Mouse (Mus musculus): ENCODE results near the gene Has1. TPM values are rescaled to one million over a fixed set of nuclear protein-coding genes. Genes with fewer than 3 reads are reported as not detected.

The Has1 gene
- polyA plus RNA-seq, 1 experiment from 2014 or later = 1.4 TPM

GRCm38 (mm10) chr17:17837919-17838701 is 16.9 kb downstream of the Has1 start:
- H3K4me2 ChIP-seq = peak overlapping the region; percentile 68
- H3K9ac ChIP-seq = peak overlapping the region; percentile 53
- H3K36me3 ChIP-seq (replicated peaks) = peaks cover 56% of the 10 kb centered on the region
- H3K4me1 ChIP-seq = peaks cover 56% of the 10 kb centered on the region
- no peaks in the 10 kb centered on the region for H3K27me3 ChIP-seq
- peak overlapping the region; percentile 48 for H3K4me3 ChIP-seq (replicated peaks)
- under 1% methylated on average over 38 of the region's 43 CpGs for WGBS
- peak overlapping the region; percentile 87 for H3K27ac ChIP-seq
- no peaks in the 10 kb centered on the region for H3K9me3 ChIP-seq
- peak; percentile 96 for ATAC-seq (ENCODE audit: low FRiP score)

GRCm38 (mm10) chr17:17837426-17837825 is 17.6 kb downstream of the Has1 start:
- Histone ChIP-seq H3K27ac (peak overlapping the region; percentile 87), H3K4me1 (peaks cover 60% of the 10 kb centered on the region), H3K27me3 (no peaks in the 10 kb centered on the region)

DNA sequence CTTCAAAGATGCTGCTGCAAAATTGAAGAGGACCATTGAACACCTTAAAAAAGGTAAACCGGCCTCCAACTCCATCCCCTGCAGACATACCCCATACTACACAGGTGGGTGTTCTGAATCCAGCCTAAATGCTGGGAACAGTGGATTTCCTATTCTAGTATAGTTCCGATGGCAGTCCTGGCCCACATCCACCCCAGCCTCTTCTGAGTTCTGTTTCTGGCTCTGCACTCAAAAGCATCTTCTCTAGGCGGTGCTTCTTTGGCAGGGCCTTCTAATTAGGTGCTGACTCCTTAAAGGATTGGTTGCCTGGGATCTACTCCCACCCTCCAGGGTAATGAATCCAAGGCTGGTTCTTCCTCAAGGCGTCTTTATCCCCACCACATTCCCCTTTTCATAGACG is 18.9 kb downstream of the Has1 start:
- no peaks in the 10 kb centered on the region for H3K27me3 ChIP-seq
- no peak overlapping the region for H3K4me2 ChIP-seq
- no peak overlapping the region for H3K27ac ChIP-seq
- no peak for ATAC-seq (ENCODE audit: low FRiP score)
- no peak overlapping the region for H3K4me3 ChIP-seq (replicated peaks)
- peaks cover 70% of the 10 kb centered on the region for H3K4me1 ChIP-seq
- 80% methylated on average over 5 of the region's 5 CpGs for WGBS
- H3K36me3 ChIP-seq (replicated peaks) = peaks cover 67% of the 10 kb centered on the region
- H3K9me3 ChIP-seq = no peaks in the 10 kb centered on the region
- H3K9ac ChIP-seq = no peak overlapping the region

More at GRCm38 (mm10) chr17:17837426-17837825, 17.6 kb downstream of the Has1 start:
- Histone ChIP-seq H3K4me3 (replicated peaks) (peak overlapping the region; percentile 48), H3K4me2 (peak overlapping the region; percentile 68), H3K9me3 (no peaks in the 10 kb centered on the region), H3K9ac (peak overlapping the region; percentile 53), H3K36me3 (replicated peaks) (peaks cover 60% of the 10 kb centered on the region)
- WGBS = 5% methylated on average over 13 of the region's 13 CpGs
- ATAC-seq (ENCODE audit: low FRiP score) = 0 out of 2 replicates have a peak, but pooled peaks have one; percentile 2

DNA sequence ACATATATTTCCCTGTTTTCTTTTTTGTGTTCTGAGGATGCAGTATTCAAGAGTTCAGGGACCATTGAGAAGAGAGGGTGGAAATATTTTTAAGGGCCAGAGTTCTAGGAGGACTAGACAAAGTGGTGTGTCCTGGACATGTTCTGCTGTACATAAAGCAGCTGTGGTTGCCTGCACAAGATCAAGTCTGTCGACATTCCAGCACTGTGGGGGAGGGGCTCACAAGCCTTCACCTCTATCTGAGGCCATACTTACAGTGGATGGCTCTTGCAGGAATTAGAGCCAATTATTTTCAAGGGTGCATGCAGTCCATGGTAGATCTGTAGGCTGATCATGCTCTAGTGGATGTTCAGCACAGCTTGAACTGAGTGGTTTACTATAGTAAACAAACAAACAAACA is 20.1 kb downstream of the Has1 start:
- 17% methylated on average over 1 of the region's 1 CpGs for WGBS
- Histone ChIP-seq H3K4me1 (peaks cover 82% of the 10 kb centered on the region), H3K4me2 (no peak overlapping the region), H3K9me3 (no peaks in the 10 kb centered on the region), H3K27me3 (no peaks in the 10 kb centered on the region), H3K27ac (no peak overlapping the region), H3K4me3 (replicated peaks) (no peak overlapping the region), H3K36me3 (replicated peaks) (peaks cover 61% of the 10 kb centered on the region), H3K9ac (no peak overlapping the region)
- no peak for ATAC-seq (ENCODE audit: low FRiP score)

DNA sequence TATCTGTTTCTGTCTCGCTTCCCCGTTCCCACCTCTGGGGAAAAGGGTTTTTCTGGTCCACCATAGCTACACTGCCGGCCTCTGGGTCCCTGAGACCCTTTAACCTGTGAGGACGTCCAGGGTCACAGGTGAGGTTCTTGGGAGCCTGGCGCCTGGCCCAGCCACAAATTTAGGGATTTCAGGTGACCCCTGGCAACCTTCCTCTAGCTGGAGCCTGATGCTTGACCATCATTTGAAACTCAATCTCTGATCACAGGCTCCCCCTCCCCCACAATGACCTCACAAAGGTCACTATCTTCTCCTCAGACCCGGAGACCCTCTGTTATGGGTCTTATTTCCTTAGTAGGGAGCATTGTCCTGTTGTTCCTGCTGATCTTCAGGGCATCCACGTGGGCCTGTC is 24.3 kb downstream of the Has1 start:
- H3K9me3 ChIP-seq = no peaks in the 10 kb centered on the region
- H3K9ac ChIP-seq = no peak overlapping the region
- 76% methylated on average over 7 of the region's 7 CpGs for WGBS
- H3K27me3 ChIP-seq = no peaks in the 10 kb centered on the region
- peak overlapping the region; percentile 87 for H3K4me2 ChIP-seq
- no peak overlapping the region for H3K27ac ChIP-seq
- H3K4me1 ChIP-seq = peaks cover 61% of the 10 kb centered on the region
- peaks cover 39% of the 10 kb centered on the region for H3K36me3 ChIP-seq (replicated peaks)
- peak overlapping the region; percentile 89; the same call in 1 of the 2 replicates for H3K4me3 ChIP-seq (replicated peaks)
- no peak for ATAC-seq (ENCODE audit: low FRiP score)

- 58% methylated on average over 18 of the region's 23 CpGs for WGBS
These were observed 25.0 kb downstream of the Has1 start for GRCm38 (mm10) chr17:17829816-17830535.

GRCm38 (mm10) chr17:17829052-17829785 is 25.8 kb downstream of the Has1 start:
- 4% methylated on average over 6 of the region's 6 CpGs for WGBS
- no peak for ATAC-seq (ENCODE audit: low FRiP score)
- Histone ChIP-seq H3K4me1 (peaks cover 49% of the 10 kb centered on the region), H3K9me3 (no peaks in the 10 kb centered on the region), H3K27me3 (no peaks in the 10 kb centered on the region), H3K27ac (peak overlapping the region; percentile 100), H3K9ac (peak overlapping the region; percentile 92), H3K4me2 (peak overlapping the region; percentile 87), H3K36me3 (replicated peaks) (peaks cover 34% of the 10 kb centered on the region), H3K4me3 (replicated peaks) (peak overlapping the region; percentile 89)

More at GRCm38 (mm10) chr17:17829816-17830535, 25.0 kb downstream of the Has1 start:
- H3K4me2 ChIP-seq = peak overlapping the region; percentile 87
- H3K27ac ChIP-seq = peak overlapping the region; percentile 100
- H3K9me3 ChIP-seq = no peaks in the 10 kb centered on the region
- no peaks in the 10 kb centered on the region for H3K27me3 ChIP-seq
- peaks cover 37% of the 10 kb centered on the region for H3K36me3 ChIP-seq (replicated peaks)
- peaks cover 57% of the 10 kb centered on the region for H3K4me1 ChIP-seq
- peak overlapping the region; percentile 92 for H3K9ac ChIP-seq
- no peak for ATAC-seq (ENCODE audit: low FRiP score)
- H3K4me3 ChIP-seq (replicated peaks) = peak overlapping the region; percentile 89

GRCm38 (mm10) chr17:17828191-17828981 is 26.6 kb downstream of the Has1 start:
- no peaks in the 10 kb centered on the region for H3K9me3 ChIP-seq
- peak overlapping the region; percentile 100 for H3K27ac ChIP-seq
- no peaks in the 10 kb centered on the region for H3K27me3 ChIP-seq
- H3K4me3 ChIP-seq (replicated peaks) = peak overlapping the region; percentile 89
- peak overlapping the region; percentile 92 for H3K9ac ChIP-seq
- peak overlapping the region; percentile 87 for H3K4me2 ChIP-seq
- WGBS = 0% methylated on average over 10 of the region's 15 CpGs
- peaks cover 41% of the 10 kb centered on the region for H3K4me1 ChIP-seq
- peak; percentile 56 for ATAC-seq (ENCODE audit: low FRiP score)
- H3K36me3 ChIP-seq (replicated peaks) = peaks cover 26% of the 10 kb centered on the region

- peak overlapping the region; percentile 89 for H3K4me3 ChIP-seq (replicated peaks)
- WGBS = under 1% methylated on average over 13 of the region's 13 CpGs
- no peaks in the 10 kb centered on the region for H3K27me3 ChIP-seq
- peak overlapping the region; percentile 92 for H3K9ac ChIP-seq
- peak overlapping the region; percentile 100 for H3K27ac ChIP-seq
- peak; percentile 40 for ATAC-seq (ENCODE audit: low FRiP score)
- peak overlapping the region; percentile 87 for H3K4me2 ChIP-seq
- peaks cover 37% of the 10 kb centered on the region for H3K4me1 ChIP-seq
- peaks cover 21% of the 10 kb centered on the region for H3K36me3 ChIP-seq (replicated peaks)
- H3K9me3 ChIP-seq = no peaks in the 10 kb centered on the region
These were observed 27.3 kb downstream of the Has1 start for GRCm38 (mm10) chr17:17827658-17828190.

DNA sequence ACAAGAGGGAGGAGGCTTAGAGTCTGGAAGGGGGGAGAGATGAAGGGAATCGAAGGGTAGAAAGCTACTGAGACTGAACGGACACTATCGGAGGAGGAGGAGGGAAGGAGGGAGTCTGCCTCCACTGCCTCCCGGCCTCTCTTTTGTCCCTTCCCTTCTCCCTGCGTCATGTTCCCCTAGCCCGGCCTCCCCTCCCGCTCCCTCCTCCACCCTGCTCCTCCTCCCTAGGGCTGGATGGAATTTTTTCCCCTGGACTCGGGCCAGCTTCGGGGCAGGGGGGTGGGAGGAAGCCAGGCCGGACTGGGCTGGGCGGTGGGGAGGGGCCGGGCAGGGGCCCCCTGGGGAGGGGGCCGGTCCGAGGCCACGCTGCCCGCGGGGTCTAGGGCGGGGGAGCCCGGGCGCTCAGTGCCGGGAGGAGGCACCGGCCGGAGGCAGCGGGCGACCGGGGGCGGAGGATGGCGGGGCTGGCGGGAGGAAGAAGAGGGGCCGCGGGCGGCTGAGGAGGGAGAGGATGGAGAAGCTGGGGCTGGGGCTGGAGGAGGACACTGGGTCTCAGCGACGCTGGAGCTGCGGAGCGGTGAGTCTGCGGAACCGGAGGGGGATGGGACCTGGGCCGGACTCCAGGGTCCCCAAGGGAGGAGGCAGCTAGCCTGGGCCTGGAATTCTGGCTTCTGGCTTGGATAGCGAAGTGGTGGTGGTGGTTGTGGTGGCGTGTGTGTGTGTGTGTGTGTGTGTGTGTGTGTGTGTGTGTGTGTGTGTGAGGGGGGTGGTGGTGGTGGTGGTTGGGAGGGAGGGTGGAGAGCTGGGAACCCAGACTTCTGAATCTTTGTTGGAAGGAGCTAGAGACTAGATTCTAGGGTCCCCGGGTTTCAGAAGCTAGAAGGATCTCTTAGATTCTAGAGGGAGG is 28.0 kb downstream of the Has1 start, which contains the start of gene Spaca6:
Gene Spaca6, plus strand, starts transcription at position 408 of the 907 bp plus-strand sequence.
- ATAC-seq (ENCODE audit: low FRiP score) = peak; percentile 86
- Histone ChIP-seq H3K4me3 (replicated peaks) (peak within 1 kb of the TSS; percentile 89), H3K9me3 (no peaks in the 10 kb centered on the region), H3K4me2 (peak within 1 kb of the TSS; percentile 87), H3K9ac (peak within 1 kb of the TSS; percentile 92), H3K4me1 (peaks cover 30% of the 10 kb centered on the region), H3K36me3 (replicated peaks) (peaks cover 15% of the 10 kb centered on the region), H3K27ac (peak within 1 kb of the TSS; percentile 100), H3K27me3 (no peaks in the 10 kb centered on the region)
- WGBS = 1% methylated on average over 36 of the region's 42 CpGs

Data from forebrain, embryonic 12.5 days (tissue).